Mouse (Mus musculus): Measurements from ENCODE around the gene Atxn1. TPM values are rescaled to one million over a fixed set of nuclear protein-coding genes. Genes with fewer than 3 reads are reported as not detected.

The Atxn1 gene
- polyA plus RNA-seq, 1 experiment, result 34.1 TPM

- TF ChIP-seq POLR2A (IDR thresholded peaks at IDR 0.05; ENCODE audit: extremely low read depth, insufficient read depth, low read length) (no peak), CTCF (IDR thresholded peaks at IDR 0.05; ENCODE audit: extremely low read depth, insufficient read depth, low read length) (no peak)
- Histone ChIP-seq H3K4me1 (ENCODE audit: control insufficient read depth, insufficient read depth, low read length) (peaks cover 12% of the 10 kb centered on the region), H3K4me3 (ENCODE audit: insufficient read depth, low read length) (no peak overlapping the region), H3K27ac (ENCODE audit: insufficient read depth, low read length) (no peak overlapping the region)
Measured at GRCm38 (mm10) chr13:45832695-45833350, 132.0 kb downstream of the Atxn1 start.

- Histone ChIP-seq H3K27ac (ENCODE audit: insufficient read depth, low read length) (no peak overlapping the region), H3K4me3 (ENCODE audit: insufficient read depth, low read length) (no peak overlapping the region), H3K4me1 (ENCODE audit: control insufficient read depth, insufficient read depth, low read length) (peaks cover 12% of the 10 kb centered on the region)
- TF ChIP-seq CTCF (IDR thresholded peaks at IDR 0.05; ENCODE audit: extremely low read depth, insufficient read depth, low read length) (no peak), POLR2A (IDR thresholded peaks at IDR 0.05; ENCODE audit: extremely low read depth, insufficient read depth, low read length) (no peak)
Measured at GRCm38 (mm10) chr13:45829341-45829936, 135.4 kb downstream of the Atxn1 start.

GRCm38 (mm10) chr13:45828035-45828434, 136.8 kb downstream of the Atxn1 start:
- Histone ChIP-seq H3K4me1 (ENCODE audit: control insufficient read depth, insufficient read depth, low read length) (peaks cover 14% of the 10 kb centered on the region), H3K4me3 (ENCODE audit: insufficient read depth, low read length) (no peak overlapping the region), H3K27ac (ENCODE audit: insufficient read depth, low read length) (no peak overlapping the region)
- TF ChIP-seq POLR2A (IDR thresholded peaks at IDR 0.05; ENCODE audit: extremely low read depth, insufficient read depth, low read length), result no peak
- no peak for TF ChIP-seq CTCF (IDR thresholded peaks at IDR 0.05; ENCODE audit: extremely low read depth, insufficient read depth, low read length)

GRCm38 (mm10) chr13:45827619-45828018, 137.2 kb downstream of the Atxn1 start:
- Histone ChIP-seq H3K27ac (ENCODE audit: insufficient read depth, low read length) (no peak overlapping the region), H3K4me1 (ENCODE audit: control insufficient read depth, insufficient read depth, low read length) (peaks cover 15% of the 10 kb centered on the region), H3K4me3 (ENCODE audit: insufficient read depth, low read length) (no peak overlapping the region)
- TF ChIP-seq POLR2A (IDR thresholded peaks at IDR 0.05; ENCODE audit: extremely low read depth, insufficient read depth, low read length) (no peak), CTCF (IDR thresholded peaks at IDR 0.05; ENCODE audit: extremely low read depth, insufficient read depth, low read length) (no peak)

- H3K27ac ChIP-seq (ENCODE audit: insufficient read depth, low read length), result no peak overlapping the region
- TF ChIP-seq POLR2A (IDR thresholded peaks at IDR 0.05; ENCODE audit: extremely low read depth, insufficient read depth, low read length) (no peak), CTCF (IDR thresholded peaks at IDR 0.05; ENCODE audit: extremely low read depth, insufficient read depth, low read length) (no peak)
Measured at GRCm38 (mm10) chr13:45827046-45827596, 137.7 kb downstream of the Atxn1 start.

GRCm38 (mm10) chr13:45822491-45822829, 142.3 kb downstream of the Atxn1 start:
- no peak overlapping the region for H3K4me3 ChIP-seq (ENCODE audit: insufficient read depth, low read length)
- TF ChIP-seq CTCF (IDR thresholded peaks at IDR 0.05; ENCODE audit: extremely low read depth, insufficient read depth, low read length) (no peak), POLR2A (IDR thresholded peaks at IDR 0.05; ENCODE audit: extremely low read depth, insufficient read depth, low read length) (no peak)
- no peak overlapping the region for H3K27ac ChIP-seq (ENCODE audit: insufficient read depth, low read length)

More at GRCm38 (mm10) chr13:45827046-45827596, 137.7 kb downstream of the Atxn1 start:
- Histone ChIP-seq H3K4me1 (ENCODE audit: control insufficient read depth, insufficient read depth, low read length) (peaks cover 16% of the 10 kb centered on the region), H3K4me3 (ENCODE audit: insufficient read depth, low read length) (no peak overlapping the region)

GRCm38 (mm10) chr13:45821764-45822490, 142.9 kb downstream of the Atxn1 start:
- TF ChIP-seq CTCF (IDR thresholded peaks at IDR 0.05; ENCODE audit: extremely low read depth, insufficient read depth, low read length), result no peak
- TF ChIP-seq POLR2A (IDR thresholded peaks at IDR 0.05; ENCODE audit: extremely low read depth, insufficient read depth, low read length), result no peak
- H3K4me1 ChIP-seq (ENCODE audit: control insufficient read depth, insufficient read depth, low read length), result peaks cover 5% of the 10 kb centered on the region
- H3K27ac ChIP-seq (ENCODE audit: insufficient read depth, low read length), result peak overlapping the region; percentile 19; the same call in 1 of the 2 replicates
- no peak overlapping the region for H3K4me3 ChIP-seq (ENCODE audit: insufficient read depth, low read length)

More at GRCm38 (mm10) chr13:45822491-45822829, 142.3 kb downstream of the Atxn1 start:
- H3K4me1 ChIP-seq (ENCODE audit: control insufficient read depth, insufficient read depth, low read length), result peaks cover 6% of the 10 kb centered on the region

GRCm38 (mm10) chr13:45820473-45821230, 144.2 kb downstream of the Atxn1 start:
- H3K4me3 ChIP-seq (ENCODE audit: insufficient read depth, low read length), result no peak overlapping the region
- TF ChIP-seq CTCF (IDR thresholded peaks at IDR 0.05; ENCODE audit: extremely low read depth, insufficient read depth, low read length) (no peak), POLR2A (IDR thresholded peaks at IDR 0.05; ENCODE audit: extremely low read depth, insufficient read depth, low read length) (no peak)
- peaks cover 5% of the 10 kb centered on the region for H3K4me1 ChIP-seq (ENCODE audit: control insufficient read depth, insufficient read depth, low read length)
- H3K27ac ChIP-seq (ENCODE audit: insufficient read depth, low read length), result peak overlapping the region; percentile 43

GRCm38 (mm10) chr13:45816670-45817069, 148.1 kb downstream of the Atxn1 start:
- TF ChIP-seq CTCF (IDR thresholded peaks at IDR 0.05; ENCODE audit: extremely low read depth, insufficient read depth, low read length) (no peak), POLR2A (IDR thresholded peaks at IDR 0.05; ENCODE audit: extremely low read depth, insufficient read depth, low read length) (no peak)
- no peak overlapping the region for H3K4me3 ChIP-seq (ENCODE audit: insufficient read depth, low read length)
- H3K4me1 ChIP-seq (ENCODE audit: control insufficient read depth, insufficient read depth, low read length), result no peaks in the 10 kb centered on the region
- H3K27ac ChIP-seq (ENCODE audit: insufficient read depth, low read length), result no peak overlapping the region

Measured in cortical plate, adult 2 months (tissue).